Mouse (Mus musculus) gastrocnemius, postnatal 25 days (tissue): ENCODE measurements around the gene Ncoa7. TPM values are rescaled to one million over a fixed set of nuclear protein-coding genes. Genes with fewer than 3 reads are reported as not detected.
"Not testable (repeated sequence)": the region's sequence is repeated elsewhere in the genome, so short reads cannot be mapped to it uniquely, and the experiment has no call there.

Experiments
- DNase-seq: peaks from one replicate; pipeline ENCODE4 v3.0.0; 2022
- total RNA-seq, 2 experiments: library from RNA; stranded (reverse); gene quantifications; 1 replicate in 1 of 2; 2 replicates in 1 of 2; pipeline ENCODE4 v1.2.3; 2021

Gene Ncoa7
- total RNA-seq, 2 experiments from 2014 or later: 2.1 to 3.0 TPM

- DNase-seq: no peak
Measured at GRCm38 (mm10) chr10:30660564-30661328, 142.4 kb downstream of the Ncoa7 start.

- DNase-seq: no peak
Measured at GRCm38 (mm10) chr10:30655655-30656054, 147.5 kb downstream of the Ncoa7 start.

- DNase-seq: no peak
Measured at GRCm38 (mm10) chr10:30647681-30648080, 155.4 kb downstream of the Ncoa7 start.

GRCm38 (mm10) chr10:30638216-30638615, 164.9 kb downstream of the Ncoa7 start:
- no peak for DNase-seq

GRCm38 (mm10) chr10:30636474-30637154, 166.5 kb downstream of the Ncoa7 start:
- not testable (repeated sequence) for DNase-seq

- no peak for DNase-seq
Measured at GRCm38 (mm10) chr10:30632718-30633117, 170.4 kb downstream of the Ncoa7 start.

GRCm38 (mm10) chr10:30629977-30630376, 173.1 kb downstream of the Ncoa7 start:
- no peak for DNase-seq

GRCm38 (mm10) chr10:30629513-30629912, 173.6 kb downstream of the Ncoa7 start, which contains the start of gene Hint3:
Hint3 (minus strand) TSS chr10:30629632.
- no peak for DNase-seq

GRCm38 (mm10) chr10:30628444-30628843, 174.7 kb downstream of the Ncoa7 start:
- DNase-seq: not testable (repeated sequence)

GRCm38 (mm10) chr10:30627548-30627947, 175.6 kb downstream of the Ncoa7 start:
- no peak for DNase-seq

GRCm38 (mm10) chr10:30624161-30625019, 178.7 kb downstream of the Ncoa7 start:
- DNase-seq: no peak

GRCm38 (mm10) chr10:30622928-30623327, 180.2 kb downstream of the Ncoa7 start:
- no peak for DNase-seq

- no peak for DNase-seq
Measured at GRCm38 (mm10) chr10:30618918-30619210, 184.3 kb downstream of the Ncoa7 start.

GRCm38 (mm10) chr10:30618091-30618917, 184.8 kb downstream of the Ncoa7 start:
- peak; percentile 99 for DNase-seq

- no peak for DNase-seq
Measured at GRCm38 (mm10) chr10:30613039-30613438, 190.1 kb downstream of the Ncoa7 start.

- no peak for DNase-seq
Measured at GRCm38 (mm10) chr10:30609614-30610013, 193.5 kb downstream of the Ncoa7 start.

GRCm38 (mm10) chr10:30608109-30608508, 195.0 kb downstream of the Ncoa7 start:
- no peak for DNase-seq

GRCm38 (mm10) chr10:30600542-30600966, 202.6 kb downstream of the Ncoa7 start, which contains the start of gene Trmt11:
Trmt11 (minus strand) TSS chr10:30600749.
- peak; percentile 88 for DNase-seq

- DNase-seq: no peak
Measured at GRCm38 (mm10) chr10:30600094-30600534, 203.0 kb downstream of the Ncoa7 start.

- DNase-seq: no peak
Measured at GRCm38 (mm10) chr10:30587037-30587436, 216.1 kb downstream of the Ncoa7 start.

GRCm38 (mm10) chr10:30585691-30586090, 217.4 kb downstream of the Ncoa7 start:
- no peak for DNase-seq
